Mouse (Mus musculus) forebrain, embryonic 11.5 days (tissue): ENCODE measurements around the gene Man2b1. TPM values are rescaled to one million over a fixed set of nuclear protein-coding genes. Genes with fewer than 3 reads are reported as not detected.

Experiments
- ATAC-seq: fragments of 200-750 bp; cut with Nextera tagmentation; replicated peaks from 2 replicates; pipeline ENCODE4 v1.8.0; 2017; ENCODE audit warnings: moderate TSS enrichment; ENCODE audit not compliant: low FRiP score
- DNase-seq: peaks from one replicate; pipeline ENCODE4 v3.0.0-alpha.2; 2017; ENCODE audit warnings: low spot score
- H3K27ac ChIP-seq: fragments of 300-500 bp; sonication (generic); 2 replicates; pipeline ENCODE4 v1.5.1; 2014; ENCODE audit warnings: low read depth, low read length
- H3K27me3 ChIP-seq: fragments of 300-500 bp; sonication (generic); 2 replicates; pipeline ENCODE4 v1.6.1; 2014; ENCODE audit warnings: mild to moderate bottlenecking, low read length, mixed read lengths; ENCODE audit not compliant: control insufficient read depth, insufficient read depth
- H3K36me3 ChIP-seq: fragments of 300-500 bp; sonication (generic); 2 replicates; pipeline ENCODE4 v1.6.1; 2014; ENCODE audit warnings: mild to moderate bottlenecking, low read length, moderate library complexity, mixed read lengths; ENCODE audit not compliant: control insufficient read depth, insufficient read depth
- H3K4me1 ChIP-seq: fragments of 300-500 bp; sonication (generic); replicated peaks from 2 replicates; pipeline ENCODE4 v1.6.1; 2014; ENCODE audit warnings: low read length, mixed read lengths; ENCODE audit not compliant: control insufficient read depth, insufficient read depth
- H3K4me2 ChIP-seq: fragments of 300-500 bp; sonication (generic); 2 replicates; pipeline ENCODE4 v1.6.1; 2014; ENCODE audit warnings: low read depth, mild to moderate bottlenecking, low read length, moderate library complexity, mixed read lengths; ENCODE audit not compliant: severe bottlenecking
- H3K4me3 ChIP-seq: fragments of 300-500 bp; sonication (generic); 2 replicates; pipeline ENCODE4 v1.5.1; 2014; ENCODE audit warnings: low read depth, low read length
- H3K9ac ChIP-seq: fragments of 300-500 bp; sonication (generic); 2 replicates; pipeline ENCODE4 v1.6.1; 2014; ENCODE audit warnings: low read length
- H3K9me3 ChIP-seq: fragments of 300-500 bp; sonication (generic); 2 replicates; pipeline ENCODE4 v1.6.1; 2016; ENCODE audit warnings: low read length, mixed read lengths; ENCODE audit not compliant: control insufficient read depth
- WGBS: fragments of 180-500 bp; shearing (Covaris S2); extraction: QIAGEN DNeasy Blood & Tissue Kit; methylation state at CpG from one replicate; pipeline ENCODE4 v1.1.7; 2014; 5-methylcytosine and 5-hydroxymethylcytosine counted together
- polyA plus RNA-seq: library from polyadenylated mRNA; unstranded; fragments of >200 nt; fragmentation: Nextera tagmentation; extraction: Ambion mirVana; gene quantifications from 2 replicates; pipeline ENCODE4 v1.2.1, GENCODE M21; 2014

The Man2b1 gene
- polyA plus RNA-seq, 1 experiment from 2014 or later: 20.9 TPM

DNA sequence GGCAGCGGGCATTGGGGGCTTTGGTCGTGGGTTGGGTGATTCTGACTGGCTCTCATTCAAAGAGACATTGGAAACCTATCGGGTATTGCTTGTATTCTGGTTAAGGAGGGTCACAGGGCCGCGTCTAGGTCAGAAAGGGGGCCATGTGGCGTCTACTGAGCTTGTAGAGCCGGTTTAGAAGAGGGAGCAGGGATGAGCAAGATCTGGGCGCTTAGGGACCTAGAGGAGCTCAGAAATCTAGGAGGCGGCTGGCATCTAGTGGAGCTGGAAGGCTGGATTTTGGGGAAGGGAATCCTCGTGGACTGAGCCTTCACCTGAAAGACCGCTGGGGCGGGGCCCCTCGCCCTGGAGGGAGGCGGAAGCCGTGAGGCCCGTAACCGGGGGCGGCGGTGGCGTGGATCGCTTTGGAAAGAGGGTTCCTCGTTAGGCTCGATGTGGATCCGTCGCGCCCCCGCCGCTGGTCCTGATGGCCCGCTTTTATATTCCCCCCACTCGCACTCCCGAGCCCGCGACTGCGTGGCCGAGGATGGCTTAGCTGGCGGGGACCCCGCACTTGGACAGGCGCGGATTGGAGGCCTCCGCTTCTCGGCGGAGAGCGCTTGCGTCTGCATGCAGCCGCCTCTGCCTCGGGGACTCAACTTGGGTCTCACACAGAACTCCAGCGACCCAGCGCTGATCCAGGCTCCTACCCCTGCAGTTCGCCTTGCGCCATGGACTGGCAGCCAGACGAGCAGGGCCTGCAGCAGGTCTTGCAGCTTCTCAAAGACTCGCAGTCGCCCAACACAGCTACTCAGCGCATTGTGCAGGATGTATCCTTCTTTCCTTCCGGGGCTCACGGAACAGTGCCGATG is 45.2 kb upstream of the Man2b1 start:
- Histone ChIP-seq H3K36me3 (peaks cover 3% of the 10 kb centered on the region; the same call in 1 of the 2 replicates), H3K4me3 (peak overlapping the region; percentile 80), H3K27me3 (no peaks in the 10 kb centered on the region), H3K27ac (peak overlapping the region; percentile 99), H3K9me3 (no peaks in the 10 kb centered on the region), H3K4me1 (0 out of 2 replicates have a peak, but pooled peaks cover 7% of the 10 kb centered on the region), H3K9ac (peak overlapping the region; percentile 93), H3K4me2 (peak overlapping the region; percentile 96)
- ATAC-seq (0 out of 2 replicates have a peak, but pooled peaks have one; percentile 4), DNase-seq (peak; percentile 77)
- under 1% methylated on average over 56 of the region's 57 CpGs for WGBS

- Histone ChIP-seq H3K36me3 (peaks cover 19% of the 10 kb centered on the region), H3K9ac (no peak overlapping the region), H3K4me1 (0 out of 2 replicates have a peak, but pooled peaks cover 3% of the 10 kb centered on the region), H3K4me3 (no peak overlapping the region), H3K9me3 (no peaks in the 10 kb centered on the region), H3K4me2 (no peak overlapping the region), H3K27ac (no peak overlapping the region), H3K27me3 (no peaks in the 10 kb centered on the region)
- 90% methylated on average over 6 of the region's 6 CpGs for WGBS
- DNase-seq (no peak), ATAC-seq (no peak)
Measured at GRCm38 (mm10) chr8:85043619-85044018, 39.5 kb upstream of the Man2b1 start.

DNA sequence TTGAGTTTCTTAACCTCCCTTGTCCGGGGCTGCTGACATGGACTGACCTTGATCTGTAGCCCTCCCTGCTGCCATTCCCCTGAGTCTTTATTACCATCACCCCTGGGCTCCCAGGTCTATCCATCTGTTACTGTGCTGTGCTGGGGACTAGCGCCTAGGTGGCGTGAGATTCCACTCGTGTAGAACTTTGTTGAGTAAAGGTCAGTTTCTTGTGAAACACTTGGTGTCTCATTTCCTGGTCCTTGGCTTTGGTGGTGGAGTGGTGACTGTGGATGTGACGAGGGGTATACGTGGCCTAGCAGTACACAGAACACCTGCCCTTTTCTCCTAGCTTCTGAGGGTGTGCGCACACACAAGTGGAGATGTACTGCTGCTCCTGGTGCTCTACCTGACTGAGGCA is 25.7 kb upstream of the Man2b1 start:
- peaks cover 4% of the 10 kb centered on the region; the same call in 1 of the 2 replicates for H3K4me1 ChIP-seq
- no peak for ATAC-seq
- peaks cover 16% of the 10 kb centered on the region for H3K36me3 ChIP-seq
- no peak overlapping the region for H3K9ac ChIP-seq
- no peak overlapping the region for H3K4me3 ChIP-seq
- no peak overlapping the region for H3K27ac ChIP-seq
- H3K27me3 ChIP-seq: no peaks in the 10 kb centered on the region
- no peak for DNase-seq
- no peaks in the 10 kb centered on the region for H3K9me3 ChIP-seq
- no peak overlapping the region for H3K4me2 ChIP-seq
- 85% methylated on average over 7 of the region's 7 CpGs for WGBS

DNA sequence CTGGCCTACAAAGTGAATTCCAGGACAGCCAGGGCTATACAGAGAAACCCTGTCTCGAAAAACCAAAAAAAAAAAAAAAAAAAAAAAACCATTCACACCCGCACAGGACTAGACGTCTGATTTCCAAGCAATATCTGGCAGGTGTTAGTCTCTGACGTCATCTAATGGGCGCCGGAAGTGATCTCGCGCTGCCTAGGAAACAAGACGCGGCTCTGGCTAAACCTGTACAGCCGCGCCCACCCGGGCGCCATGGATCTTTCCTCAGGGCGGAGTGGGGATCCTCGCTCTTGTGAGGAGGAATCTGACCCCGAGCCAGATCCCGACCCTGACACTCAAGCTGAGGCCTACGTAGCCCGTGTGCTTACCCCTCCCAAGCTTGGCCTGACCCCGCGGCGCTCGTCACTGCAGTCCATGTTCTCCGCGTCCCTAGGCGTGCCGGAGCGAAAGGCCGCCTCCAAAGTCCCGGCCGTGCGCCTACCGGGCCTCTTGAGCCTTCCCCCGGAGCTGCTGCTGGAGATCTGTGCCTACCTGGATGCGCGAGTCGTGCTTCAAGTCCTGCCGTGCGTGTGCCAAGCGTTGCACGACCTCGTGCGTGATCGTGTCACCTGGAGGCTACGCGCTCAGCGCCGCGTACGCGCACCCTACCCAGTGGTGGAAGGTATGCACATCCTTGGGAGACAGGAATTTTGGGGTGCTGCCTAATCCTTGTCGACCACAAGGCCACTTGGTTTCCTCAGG is 23.0 kb upstream of the Man2b1 start, which contains the start of gene Fbxw9:
Fbxw9 (plus strand) TSS at position 177 of the 738 bp plus-strand sequence.
- Histone ChIP-seq H3K4me1 (peaks cover 4% of the 10 kb centered on the region; the same call in 1 of the 2 replicates), H3K4me2 (peak within 1 kb of the TSS; percentile 92), H3K27ac (no peak within 1 kb of the TSS), H3K9me3 (no peaks in the 10 kb centered on the region), H3K9ac (peak within 1 kb of the TSS; percentile 63), H3K36me3 (peaks cover 5% of the 10 kb centered on the region; the same call in 1 of the 2 replicates), H3K27me3 (no peaks in the 10 kb centered on the region), H3K4me3 (peak within 1 kb of the TSS; percentile 79)
- peak; percentile 93 for DNase-seq
- ATAC-seq: peak; percentile 92
- WGBS: under 1% methylated on average over 52 of the region's 53 CpGs

DNA sequence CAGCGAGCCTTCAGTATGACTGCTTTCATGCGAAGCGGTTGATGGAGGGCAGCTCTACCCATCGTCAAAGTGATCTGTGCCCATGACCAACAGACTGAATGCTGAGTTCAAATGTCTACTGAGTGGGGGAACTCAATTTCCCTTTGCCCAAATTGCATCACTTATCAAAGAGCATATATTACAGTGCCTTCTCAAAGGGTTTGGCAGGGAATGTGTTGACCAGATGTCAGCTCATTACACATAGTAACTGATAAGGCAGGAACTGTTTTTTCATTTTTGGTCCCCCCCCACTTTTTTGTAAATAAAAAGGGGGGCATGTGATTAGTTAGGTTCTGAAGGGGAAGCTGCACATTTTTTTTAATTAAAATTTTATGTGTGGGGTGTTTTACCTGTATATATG is 20.5 kb upstream of the Man2b1 start:
- Histone ChIP-seq H3K36me3 (peaks cover 5% of the 10 kb centered on the region; the same call in 1 of the 2 replicates), H3K4me2 (no peak overlapping the region), H3K9me3 (no peaks in the 10 kb centered on the region), H3K4me3 (no peak overlapping the region), H3K4me1 (peaks cover 4% of the 10 kb centered on the region; the same call in 1 of the 2 replicates), H3K27ac (no peak overlapping the region), H3K9ac (no peak overlapping the region), H3K27me3 (no peaks in the 10 kb centered on the region)
- DNase-seq (no peak), ATAC-seq (no peak)
- WGBS: 94% methylated on average over 4 of the region's 4 CpGs

- Histone ChIP-seq H3K4me3 (no peak overlapping the region), H3K27me3 (no peaks in the 10 kb centered on the region), H3K27ac (no peak overlapping the region), H3K4me1 (peaks cover 4% of the 10 kb centered on the region; the same call in 1 of the 2 replicates), H3K9ac (no peak overlapping the region), H3K36me3 (peaks cover 5% of the 10 kb centered on the region; the same call in 1 of the 2 replicates), H3K9me3 (no peaks in the 10 kb centered on the region), H3K4me2 (no peak overlapping the region)
- DNase-seq: no peak
- WGBS: 43% methylated on average over 2 of the region's 2 CpGs
- no peak for ATAC-seq
Measured at GRCm38 (mm10) chr8:85065213-85065612, 17.9 kb upstream of the Man2b1 start.

- no peaks in the 10 kb centered on the region for H3K27me3 ChIP-seq
- peaks cover 5% of the 10 kb centered on the region; the same call in 1 of the 2 replicates for H3K36me3 ChIP-seq
- WGBS: 94% methylated on average over 2 of the region's 2 CpGs
- H3K27ac ChIP-seq: no peak overlapping the region
- peak; percentile 44 for DNase-seq
- no peak overlapping the region for H3K4me3 ChIP-seq
- no peak overlapping the region for H3K9ac ChIP-seq
- H3K4me2 ChIP-seq: no peak overlapping the region
- H3K9me3 ChIP-seq: no peaks in the 10 kb centered on the region
- no peaks in the 10 kb centered on the region; the same call in 1 of the 2 replicates for H3K4me1 ChIP-seq
- no peak for ATAC-seq
Measured at GRCm38 (mm10) chr8:85067155-85067554, 15.9 kb upstream of the Man2b1 start.

DNA sequence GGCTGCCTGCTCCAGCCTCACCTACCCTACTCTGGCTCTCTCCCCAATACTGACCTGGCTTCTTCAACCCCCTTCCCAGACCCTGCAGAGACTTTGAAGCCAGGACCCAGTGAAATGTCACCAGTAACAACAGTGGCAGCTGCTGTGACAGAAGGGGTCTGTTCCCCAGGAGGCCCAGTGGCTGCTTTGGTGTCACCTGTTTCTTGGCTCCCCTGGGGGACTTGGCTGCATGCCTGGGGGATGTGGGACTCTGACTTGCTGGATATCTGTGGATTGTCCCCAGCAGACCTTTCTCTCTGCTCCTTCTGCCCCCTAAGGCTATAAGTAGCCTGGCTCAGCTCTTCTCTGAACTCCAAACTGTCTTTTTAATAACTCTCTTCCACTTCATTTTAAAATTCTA is 15.1 kb upstream of the Man2b1 start, which contains the start of gene Gm5741:
Gm5741 (minus strand) TSS at position 1 of the 400 bp plus-strand sequence.
- Histone ChIP-seq H3K9me3 (no peaks in the 10 kb centered on the region), H3K4me2 (no peak within 1 kb of the TSS), H3K9ac (no peak within 1 kb of the TSS), H3K27me3 (no peaks in the 10 kb centered on the region), H3K4me3 (no peak within 1 kb of the TSS), H3K36me3 (peaks cover 5% of the 10 kb centered on the region; the same call in 1 of the 2 replicates), H3K27ac (no peak within 1 kb of the TSS), H3K4me1 (peaks cover 2% of the 10 kb centered on the region; the same call in 1 of the 2 replicates)
- peak; percentile 52 for DNase-seq
- ATAC-seq: no peak
